Mouse (Mus musculus) liver, embryonic 14.5 days (tissue): ENCODE data around the gene Slc3a1. TPM values are rescaled to one million over a fixed set of nuclear protein-coding genes. Genes with fewer than 3 reads are reported as not detected.

Experiments
- ATAC-seq: fragments of 200-750 bp; cut with Nextera tagmentation; 2 replicates; pipeline ENCODE4 v1.8.0; 2017; ENCODE audit warnings: moderate number of reproducible peaks, mild to moderate bottlenecking, moderate library complexity; ENCODE audit not compliant: insufficient read depth
- DNase-seq, 3 experiments: peaks; one replicate each; pipeline ENCODE4 v3.0.0-alpha.2; 2012 to 2013; ENCODE audit warnings: low read depth in 3 of 3, low spot score in 3 of 3
- H3K27ac ChIP-seq: fragments of 300-500 bp; sonication (generic); 2 replicates; pipeline ENCODE4 v1.5.1; 2014; ENCODE audit warnings: moderate library complexity, mild to moderate bottlenecking, control low read depth, inconsistent platforms
- H3K27me3 ChIP-seq: fragments of 300-500 bp; sonication (generic); 2 replicates; pipeline ENCODE4 v1.6.1; 2014; ENCODE audit warnings: mild to moderate bottlenecking, low read length, moderate library complexity; ENCODE audit not compliant: control insufficient read depth, insufficient read depth
- H3K36me3 ChIP-seq: fragments of 300-500 bp; sonication (generic); replicated peaks from 2 replicates; pipeline ENCODE4 v1.6.1; 2014; ENCODE audit warnings: low read depth; ENCODE audit not compliant: control insufficient read depth, insufficient read depth
- H3K4me1 ChIP-seq, 2 experiments: fragments of 200-500 bp in 1 of 2; fragments of 300-500 bp in 1 of 2; sonication (generic) in 1 of 2; replicated peaks; 2 replicates each; pipeline ENCODE4 v1.6.1; 2012 to 2014; ENCODE audit warnings: antibody characterized with exemption in 1 of 2, inconsistent platforms in 1 of 2, low read length in 1 of 2; ENCODE audit not compliant: control insufficient read depth in 2 of 2, insufficient read depth in 2 of 2
- H3K4me2 ChIP-seq: fragments of 300-500 bp; sonication (generic); 2 replicates; pipeline ENCODE4 v1.6.1; 2014; ENCODE audit warnings: low read depth, mild to moderate bottlenecking, control low read depth, moderate library complexity
- H3K4me3 ChIP-seq, 2 experiments: fragments of 200-500 bp in 1 of 2; fragments of 300-500 bp in 1 of 2; sonication (generic) in 1 of 2; 2 replicates each; pipeline ENCODE4 v1.5.1; 2012 to 2014; ENCODE audit warnings: low read depth in 2 of 2, low read length in 2 of 2, mild to moderate bottlenecking in 2 of 2, control low read depth in 1 of 2, inconsistent platforms in 1 of 2, moderate library complexity in 1 of 2; ENCODE audit not compliant: insufficient read depth in 1 of 2
- H3K9ac ChIP-seq: fragments of 300-500 bp; sonication (generic); replicated peaks from 2 replicates; pipeline ENCODE4 v1.6.1; 2014; ENCODE audit warnings: mild to moderate bottlenecking, control low read depth, moderate library complexity
- H3K9me3 ChIP-seq: fragments of 300-500 bp; sonication (generic); 2 replicates; pipeline ENCODE4 v1.6.1; 2016; ENCODE audit warnings: low read length, mixed read lengths; ENCODE audit not compliant: control insufficient read depth
- CTCF ChIP-seq: IDR thresholded peaks from 2 replicates; pipeline ENCODE4 v1.5.1; 2016; ENCODE audit warnings: antibody characterized with exemption, low read depth, control low read depth
- EP300 ChIP-seq: IDR thresholded peaks from 2 replicates; pipeline ENCODE4 v1.6.1; 2016; ENCODE audit warnings: antibody characterized with exemption, low read depth
- WGBS: fragments of 180-500 bp; shearing (Covaris S2); extraction: QIAGEN DNeasy Blood & Tissue Kit; methylation state at CpG from one replicate; pipeline ENCODE4 v1.1.7; 2014; ENCODE audit not compliant: insufficient replicate concordance; 5-methylcytosine and 5-hydroxymethylcytosine counted together
- polyA plus RNA-seq, 2 experiments: library from polyadenylated mRNA; depleted of rRNA in 1 of 2; stranded (reverse) in 1 of 2; unstranded in 1 of 2; fragments of >200 nt; fragmentation: Nextera tagmentation in 1 of 2; extraction: Ambion mirVana in 1 of 2; gene quantifications; 2 replicates each; pipeline versions ENCODE4 v1.2.1 to v1.2.3; 2012 to 2014

Gene Slc3a1
- polyA plus RNA-seq, 2 experiments: 0.45 to 0.65 TPM

DNA sequence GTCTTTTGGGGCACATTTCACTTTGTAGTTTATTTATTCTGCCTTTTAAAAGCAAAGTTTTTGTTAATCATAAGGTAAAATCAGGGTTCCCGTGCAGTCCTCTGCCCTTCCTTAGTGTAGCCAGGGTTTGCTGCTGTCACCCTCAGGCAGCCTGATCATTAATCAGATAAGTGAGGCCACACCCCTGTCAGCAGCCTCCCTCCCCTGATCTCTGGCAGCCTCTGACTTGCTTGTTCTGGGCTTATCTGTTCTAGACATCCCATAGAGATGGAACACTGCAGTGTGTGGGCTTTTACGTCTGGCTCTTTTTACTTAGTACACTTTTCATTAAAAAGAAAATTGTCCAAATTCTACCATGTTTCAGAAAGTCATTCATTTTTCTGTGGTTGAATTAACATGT lies 75.1 kb downstream of the Slc3a1 start:
- ATAC-seq (peak; percentile 83), DNase-seq (peak; percentile 32 to 46 (median 39))
- Histone ChIP-seq H3K36me3 (no peaks in the 10 kb centered on the region), H3K27ac (no peak overlapping the region), H3K4me2 (peak overlapping the region; percentile 6; the same call in 1 of the 2 replicates), H3K9ac (no peak overlapping the region), H3K4me3 (no peak overlapping the region), H3K4me1 (peaks cover 5 to 11% of the 10 kb centered on the region in 2 experiments), H3K9me3 (peaks cover 3% of the 10 kb centered on the region; the same call in 1 of the 2 replicates), H3K27me3 (no peaks in the 10 kb centered on the region)
- 12% methylated on average over 2 of the region's 2 CpGs for WGBS
- TF ChIP-seq CTCF (no peak), EP300 (no peak)

DNA sequence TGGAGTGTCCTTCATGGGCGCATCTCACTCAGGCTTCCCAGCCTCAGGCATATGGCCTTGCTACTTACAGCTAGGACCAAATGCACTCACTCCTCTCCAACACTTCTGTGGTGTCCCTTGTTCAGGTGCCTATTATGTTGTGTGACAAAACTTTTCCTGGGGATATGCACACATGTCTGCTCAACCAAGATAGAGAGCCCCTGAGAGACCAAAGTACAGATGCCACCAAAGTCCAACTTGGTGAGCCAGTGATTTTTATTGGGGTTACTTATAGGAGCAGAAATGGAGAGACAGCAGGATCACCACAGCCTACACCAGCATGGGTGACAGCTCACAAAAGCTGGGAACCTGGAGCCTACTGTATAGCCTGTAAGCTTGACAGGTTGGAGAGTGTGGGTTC lies 82.5 kb downstream of the Slc3a1 start:
- Histone ChIP-seq H3K27ac (no peak overlapping the region), H3K36me3 (no peaks in the 10 kb centered on the region), H3K27me3 (no peaks in the 10 kb centered on the region), H3K4me1 (no peaks in the 10 kb centered on the region), H3K4me2 (no peak overlapping the region), H3K4me3 (no peak overlapping the region), H3K9ac (no peak overlapping the region), H3K9me3 (no peaks in the 10 kb centered on the region)
- ATAC-seq (no peak), DNase-seq (no peak)
- WGBS: 79% methylated on average over 1 of the region's 1 CpGs
- TF ChIP-seq EP300: no peak
- no peak for TF ChIP-seq CTCF

DNA sequence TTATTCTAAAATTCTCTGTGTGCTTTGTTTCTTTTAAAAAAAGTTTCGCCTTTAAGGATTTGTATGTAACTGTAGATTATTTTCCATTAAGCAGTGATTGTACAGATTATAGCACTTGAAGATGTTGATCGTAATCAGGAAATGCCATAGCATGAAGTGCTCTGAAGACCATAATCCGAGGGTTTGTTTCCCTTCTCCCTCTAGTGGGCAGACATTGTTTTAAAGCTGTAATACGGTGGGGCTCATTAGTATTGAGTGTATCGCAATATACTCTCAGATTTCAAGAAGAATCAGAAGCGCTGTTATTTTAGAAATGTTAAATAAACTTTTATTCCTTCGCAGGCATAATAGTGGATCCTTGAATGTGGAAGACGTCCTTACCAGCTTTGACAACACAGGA lies 85.3 kb downstream of the Slc3a1 start:
- H3K36me3 ChIP-seq: no peaks in the 10 kb centered on the region
- no peaks in the 10 kb centered on the region for H3K9me3 ChIP-seq
- H3K27ac ChIP-seq: no peak overlapping the region
- H3K4me3 ChIP-seq: no peak overlapping the region
- DNase-seq: no peak
- WGBS: 71% methylated on average over 8 of the region's 8 CpGs
- no peak overlapping the region for H3K9ac ChIP-seq
- no peaks in the 10 kb centered on the region for H3K4me1 ChIP-seq
- no peak for ATAC-seq
- no peak overlapping the region for H3K4me2 ChIP-seq
- H3K27me3 ChIP-seq: no peaks in the 10 kb centered on the region
- TF ChIP-seq EP300 (no peak), CTCF (no peak)

Other genes starting within 250 kb of the Slc3a1 start
- 11.7 and 23.7 TPM in 2 replicates for gene Lrpprc, start 237.6 kb upstream of the Slc3a1 start, polyA plus RNA-seq (2012; rRNA removed)
- 31.8 and 37.4 TPM in 2 replicates for gene Lrpprc, start 237.6 kb upstream of the Slc3a1 start, polyA plus RNA-seq (2014; fragmentation: Nextera tagmentation; extraction: Ambion mirVana)
- gene Ppm1b, start 71.6 kb upstream of the Slc3a1 start, polyA plus RNA-seq (2012; rRNA removed): 21.5 and 31.3 TPM in 2 replicates
- 40.6 and 50.6 TPM in 2 replicates for gene Ppm1b, start 71.6 kb upstream of the Slc3a1 start, polyA plus RNA-seq (2014; fragmentation: Nextera tagmentation; extraction: Ambion mirVana)
- gene Prepl, start 61.9 kb downstream of the Slc3a1 start, polyA plus RNA-seq (2012; rRNA removed): 5.7 and 7.2 TPM in 2 replicates
- gene Prepl, start 61.9 kb downstream of the Slc3a1 start, polyA plus RNA-seq (2014; fragmentation: Nextera tagmentation; extraction: Ambion mirVana): 6.5 and 7.5 TPM in 2 replicates
- 0.76 and 0.77 TPM in 2 replicates for gene Camkmt, start 62.2 kb downstream of the Slc3a1 start, polyA plus RNA-seq (2012; rRNA removed)
- 3.0 and 3.6 TPM in 2 replicates for gene Camkmt, start 62.2 kb downstream of the Slc3a1 start, polyA plus RNA-seq (2014; fragmentation: Nextera tagmentation; extraction: Ambion mirVana)